Mouse (Mus musculus) heart, postnatal 0 days (tissue): Measurements from ENCODE around the gene Bap1.

Experiments
- CTCF ChIP-seq: IDR thresholded peaks from 2 replicates; pipeline ENCODE4 v1.5.1; 2016; ENCODE audit warnings: antibody characterized with exemption, control low read depth, low read depth
- EP300 ChIP-seq: IDR thresholded peaks from 2 replicates; pipeline ENCODE4 v1.6.1; 2016; ENCODE audit warnings: antibody characterized with exemption, low read depth

DNA sequence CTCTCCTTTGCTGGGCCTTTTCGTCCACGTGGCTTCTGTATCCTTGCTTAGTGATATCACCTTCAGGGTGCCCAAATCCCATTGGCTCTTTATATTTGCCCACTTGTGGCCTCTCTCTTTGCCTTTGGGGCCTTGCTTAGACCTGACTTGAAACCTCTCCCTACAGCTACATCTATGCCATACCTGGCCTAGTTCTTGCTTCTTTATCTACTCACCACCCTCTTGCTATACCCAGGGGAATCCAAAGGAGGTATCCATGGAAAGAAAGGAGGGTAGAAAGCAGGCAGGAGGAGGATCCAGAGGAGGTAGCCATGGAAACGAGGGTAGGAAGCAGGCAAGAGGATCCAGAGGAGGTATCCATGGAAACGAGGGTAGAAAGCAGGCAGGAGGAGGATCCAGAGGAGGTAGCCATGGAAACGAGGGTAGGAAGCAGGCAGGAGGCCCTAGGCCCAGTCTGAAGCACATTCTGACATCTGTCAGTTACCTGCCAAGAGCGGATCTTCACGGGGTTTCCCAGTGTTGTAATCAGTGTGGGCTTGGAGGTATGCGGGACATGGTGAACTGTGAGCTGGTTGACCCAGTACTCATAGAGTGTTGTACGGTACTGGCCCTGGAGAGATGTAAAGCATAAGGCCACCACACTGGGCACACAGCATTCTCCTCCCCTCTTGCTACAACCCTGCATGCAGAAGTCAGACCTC lies 17.2 kb downstream of the Bap1 start:
- no peak for TF ChIP-seq CTCF
- no peak for TF ChIP-seq EP300
